Mouse (Mus musculus) limb, embryonic 11.5 days (tissue): ENCODE measurements around the gene Sall1. TPM values are rescaled to one million over a fixed set of nuclear protein-coding genes. Genes with fewer than 3 reads are reported as not detected.

Experiments
- ATAC-seq: fragments of 200-750 bp; cut with Nextera tagmentation; 2 replicates; pipeline ENCODE4 v1.8.0; 2017; ENCODE audit warnings: low read depth; ENCODE audit not compliant: insufficient number of reproducible peaks, low FRiP score, low TSS enrichment
- DNase-seq: peaks from one replicate; pipeline ENCODE4 v3.0.0-alpha.2; 2015; ENCODE audit warnings: low spot score
- H3K27ac ChIP-seq: fragments of 300-500 bp; sonication (generic); replicated peaks from 2 replicates; pipeline ENCODE4 v1.5.1; 2014; ENCODE audit warnings: low read depth, mild to moderate bottlenecking, low read length
- H3K27me3 ChIP-seq: fragments of 300-500 bp; sonication (generic); 2 replicates; pipeline ENCODE4 v1.6.1; 2014; ENCODE audit warnings: mild to moderate bottlenecking, low read length, mixed read lengths; ENCODE audit not compliant: control insufficient read depth, insufficient read depth
- H3K36me3 ChIP-seq: fragments of 300-500 bp; sonication (generic); 2 replicates; pipeline ENCODE4 v1.6.1; 2014; ENCODE audit warnings: mild to moderate bottlenecking, low read length, moderate library complexity, mixed read lengths; ENCODE audit not compliant: control insufficient read depth, insufficient read depth
- H3K4me1 ChIP-seq: fragments of 300-500 bp; sonication (generic); 2 replicates; pipeline ENCODE4 v1.6.1; 2014; ENCODE audit warnings: low read length, mixed read lengths; ENCODE audit not compliant: control insufficient read depth, insufficient read depth
- H3K4me2 ChIP-seq: fragments of 300-500 bp; sonication (generic); 2 replicates; pipeline ENCODE4 v1.6.1; 2014; ENCODE audit warnings: low read depth, mild to moderate bottlenecking, moderate library complexity; ENCODE audit not compliant: severe bottlenecking
- H3K4me3 ChIP-seq: fragments of 300-500 bp; sonication (generic); 2 replicates; pipeline ENCODE4 v1.5.1; 2014; ENCODE audit warnings: low read depth, low read length
- H3K9ac ChIP-seq: fragments of 300-500 bp; sonication (generic); 2 replicates; pipeline ENCODE4 v1.6.1; 2014; ENCODE audit warnings: mild to moderate bottlenecking, low read length
- H3K9me3 ChIP-seq: fragments of 300-500 bp; sonication (generic); 2 replicates; pipeline ENCODE4 v1.6.1; 2016; ENCODE audit warnings: low read length; ENCODE audit not compliant: control insufficient read depth
- WGBS: fragments of 180-500 bp; shearing (Covaris S2); extraction: QIAGEN DNeasy Blood & Tissue Kit; methylation state at CpG from one replicate; pipeline ENCODE4 v1.1.7; 2014; 5-methylcytosine and 5-hydroxymethylcytosine counted together
- polyA plus RNA-seq: library from polyadenylated mRNA; unstranded; fragments of >200 nt; fragmentation: Nextera tagmentation; extraction: Ambion mirVana; gene quantifications from 2 replicates; pipeline ENCODE4 v1.2.1, GENCODE M21; 2014

The Sall1 gene
- polyA plus RNA-seq, 1 experiment from 2014 or later: 30.4 TPM

DNA sequence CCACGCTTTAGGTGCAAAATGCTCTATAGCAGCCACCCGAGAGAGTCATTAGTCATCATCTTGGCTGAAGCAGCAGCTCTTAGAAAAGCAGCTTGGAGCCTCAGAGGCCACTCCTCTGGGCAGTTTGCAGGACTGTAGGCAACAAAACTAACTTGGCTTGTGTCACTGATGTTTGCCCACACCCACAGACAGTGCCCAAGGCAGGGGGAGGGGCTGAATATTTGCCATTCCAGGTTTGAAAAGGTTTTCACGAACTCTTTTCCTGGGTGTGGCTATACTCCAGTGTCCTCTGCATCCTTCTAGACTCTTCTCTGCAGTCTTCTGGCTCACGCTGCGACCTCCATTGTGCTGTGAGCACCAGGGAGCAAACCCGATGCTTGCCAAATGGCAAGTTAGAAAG lies 28.4 kb downstream of the Sall1 start:
- no peaks in the 10 kb centered on the region for H3K4me1 ChIP-seq
- no peak overlapping the region for H3K9ac ChIP-seq
- 62% methylated on average over 6 of the region's 6 CpGs for WGBS
- H3K4me3 ChIP-seq: no peak overlapping the region
- no peak overlapping the region for H3K4me2 ChIP-seq
- H3K9me3 ChIP-seq: no peaks in the 10 kb centered on the region
- no peaks in the 10 kb centered on the region for H3K36me3 ChIP-seq
- no peaks in the 10 kb centered on the region for H3K27me3 ChIP-seq
- no peak overlapping the region for H3K27ac ChIP-seq
- ATAC-seq (no peak), DNase-seq (no peak)

DNA sequence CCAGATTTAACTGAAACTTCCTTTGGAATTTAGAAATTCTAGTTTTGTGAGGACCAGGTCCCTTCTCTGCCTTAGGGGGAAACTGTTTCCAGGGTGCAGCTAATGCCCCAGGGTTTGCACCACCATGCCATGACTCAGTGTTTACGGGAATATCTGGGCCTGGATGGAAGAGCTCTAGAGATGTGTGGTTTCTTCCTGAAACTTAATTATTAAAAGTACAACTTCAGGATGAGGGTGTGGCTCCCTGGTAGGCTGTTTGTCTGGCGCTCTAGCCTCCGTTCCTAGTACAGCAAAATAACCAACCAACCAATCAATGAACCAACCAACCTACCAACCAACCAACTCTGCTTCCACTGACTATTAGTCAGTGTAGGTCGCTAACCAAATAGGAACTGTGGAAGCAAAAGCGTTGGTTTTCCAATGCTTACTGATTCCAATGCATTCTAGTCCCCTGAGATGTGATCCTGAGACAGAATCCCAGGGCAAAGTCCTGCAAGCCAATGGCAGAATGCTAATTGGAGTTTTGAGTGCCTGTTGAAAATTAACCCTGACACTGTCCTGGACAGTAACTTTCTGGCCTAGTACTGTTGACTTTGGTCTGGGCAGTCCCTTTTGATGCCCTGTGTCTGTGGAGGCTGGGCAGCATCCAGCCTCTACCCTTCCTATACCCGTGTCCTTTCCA lies 31.0 kb downstream of the Sall1 start:
- no peak overlapping the region for H3K4me2 ChIP-seq
- H3K27me3 ChIP-seq: peaks cover 4% of the 10 kb centered on the region; the same call in 1 of the 2 replicates
- ATAC-seq (no peak), DNase-seq (no peak)
- no peaks in the 10 kb centered on the region for H3K36me3 ChIP-seq
- 92% methylated on average over 6 of the region's 6 CpGs for WGBS
- no peak overlapping the region for H3K4me3 ChIP-seq
- H3K9ac ChIP-seq: no peak overlapping the region
- H3K27ac ChIP-seq: no peak overlapping the region
- no peaks in the 10 kb centered on the region for H3K9me3 ChIP-seq
- H3K4me1 ChIP-seq: no peaks in the 10 kb centered on the region

DNA sequence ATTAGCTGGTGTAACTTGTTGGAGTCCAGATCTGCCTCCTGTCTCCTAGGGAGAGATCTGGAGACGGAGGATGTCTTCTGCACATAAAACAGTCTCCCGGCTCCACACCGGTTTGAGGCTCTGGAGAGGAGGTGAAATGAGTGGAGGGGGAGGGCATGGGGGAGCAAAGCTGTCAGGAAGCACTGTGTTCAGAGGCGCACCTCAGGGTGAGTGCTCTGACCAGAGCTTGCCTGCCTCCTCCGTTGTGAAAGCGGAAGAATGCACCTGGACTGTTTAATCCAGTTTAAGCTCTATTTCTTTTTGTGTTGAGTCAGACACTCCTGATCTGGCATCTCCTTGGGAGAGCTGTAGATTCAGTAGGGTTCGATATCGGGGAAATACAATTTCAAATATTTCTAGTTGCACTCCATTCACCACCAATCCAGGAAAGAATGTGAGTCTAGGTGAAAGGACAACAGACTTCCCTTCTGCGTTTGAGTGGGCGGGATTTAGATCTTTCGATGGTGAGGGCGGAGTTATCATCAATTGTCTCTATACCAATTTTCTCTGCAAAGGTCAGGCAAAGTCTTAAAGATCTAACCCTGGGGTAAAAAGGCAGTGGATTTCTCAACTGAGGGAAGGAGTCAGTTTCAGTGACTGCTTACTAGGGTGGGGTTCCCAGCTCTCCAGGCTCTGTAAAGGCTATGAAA lies 31.8 kb downstream of the Sall1 start:
- H3K27ac ChIP-seq: no peak overlapping the region
- no peak overlapping the region for H3K4me2 ChIP-seq
- H3K9me3 ChIP-seq: no peaks in the 10 kb centered on the region
- H3K9ac ChIP-seq: no peak overlapping the region
- 34% methylated on average over 12 of the region's 12 CpGs for WGBS
- DNase-seq: no peak
- no peak for ATAC-seq
- peaks cover 9% of the 10 kb centered on the region; the same call in 1 of the 2 replicates for H3K27me3 ChIP-seq
- no peak overlapping the region for H3K4me3 ChIP-seq
- H3K36me3 ChIP-seq: no peaks in the 10 kb centered on the region
- no peaks in the 10 kb centered on the region for H3K4me1 ChIP-seq

GRCm38 (mm10) chr8:89008784-89009183 lies 35.2 kb downstream of the Sall1 start:
- H3K4me3 ChIP-seq: no peak overlapping the region
- ATAC-seq (no peak), DNase-seq (no peak)
- H3K36me3 ChIP-seq: no peaks in the 10 kb centered on the region
- peaks cover 3% of the 10 kb centered on the region; the same call in 1 of the 2 replicates for H3K4me1 ChIP-seq
- H3K4me2 ChIP-seq: no peak overlapping the region
- H3K27ac ChIP-seq: no peak overlapping the region
- 44% methylated on average over 3 of the region's 7 CpGs for WGBS
- H3K9me3 ChIP-seq: no peaks in the 10 kb centered on the region
- H3K27me3 ChIP-seq: peaks cover 17% of the 10 kb centered on the region
- H3K9ac ChIP-seq: no peak overlapping the region

DNA sequence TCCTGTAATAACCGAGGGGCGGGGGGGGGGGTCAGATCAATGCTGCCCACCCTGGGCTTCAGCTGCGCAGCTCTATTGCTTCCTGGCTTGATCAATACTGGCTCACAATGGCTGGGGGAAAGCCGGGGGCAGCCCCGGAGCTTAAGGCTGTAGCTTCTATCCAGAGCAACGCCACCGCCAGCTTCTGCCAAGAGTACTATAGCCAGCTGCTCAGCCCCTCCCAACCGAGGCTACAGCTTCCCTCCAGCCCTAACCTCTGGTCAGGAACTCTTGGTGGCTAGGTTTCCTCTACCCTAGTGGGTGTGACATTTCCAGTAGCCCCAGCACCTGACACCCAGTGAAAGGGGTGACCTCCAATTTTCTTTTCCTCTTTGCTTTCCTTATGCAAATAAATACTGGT lies 36.8 kb downstream of the Sall1 start:
- no peak overlapping the region for H3K27ac ChIP-seq
- peak overlapping the region; percentile 79 for H3K4me2 ChIP-seq
- no peak overlapping the region for H3K9ac ChIP-seq
- DNase-seq: peak; percentile 57
- H3K9me3 ChIP-seq: no peaks in the 10 kb centered on the region
- ATAC-seq: no peak
- H3K27me3 ChIP-seq: peaks cover 17% of the 10 kb centered on the region
- peaks cover 3% of the 10 kb centered on the region; the same call in 1 of the 2 replicates for H3K4me1 ChIP-seq
- H3K4me3 ChIP-seq: peak overlapping the region; percentile 37; the same call in 1 of the 2 replicates
- 0% methylated on average over 8 of the region's 8 CpGs for WGBS
- H3K36me3 ChIP-seq: no peaks in the 10 kb centered on the region

- DNase-seq: peak; percentile 64
- H3K4me1 ChIP-seq: peaks cover 3% of the 10 kb centered on the region; the same call in 1 of the 2 replicates
- no peaks in the 10 kb centered on the region for H3K36me3 ChIP-seq
- peaks cover 17% of the 10 kb centered on the region for H3K27me3 ChIP-seq
- H3K27ac ChIP-seq: no peak overlapping the region
- peak overlapping the region; percentile 79 for H3K4me2 ChIP-seq
- peak overlapping the region; percentile 41; the same call in 1 of the 2 replicates for H3K9ac ChIP-seq
- no peak for ATAC-seq
- H3K4me3 ChIP-seq: peak overlapping the region; percentile 37
- H3K9me3 ChIP-seq: no peaks in the 10 kb centered on the region
- WGBS: under 1% methylated on average over 34 of the region's 34 CpGs
Observed at GRCm38 (mm10) chr8:89006426-89006825, 37.5 kb downstream of the Sall1 start.

GRCm38 (mm10) chr8:89005797-89006196 lies 38.2 kb downstream of the Sall1 start:
- no peak overlapping the region for H3K9ac ChIP-seq
- DNase-seq (no peak), ATAC-seq (no peak)
- H3K27ac ChIP-seq: no peak overlapping the region
- H3K9me3 ChIP-seq: no peaks in the 10 kb centered on the region
- WGBS: 36% methylated on average over 11 of the region's 11 CpGs
- H3K4me1 ChIP-seq: peaks cover 3% of the 10 kb centered on the region; the same call in 1 of the 2 replicates
- H3K4me3 ChIP-seq: peak overlapping the region; percentile 37; the same call in 1 of the 2 replicates
- peaks cover 17% of the 10 kb centered on the region for H3K27me3 ChIP-seq
- H3K36me3 ChIP-seq: no peaks in the 10 kb centered on the region
- H3K4me2 ChIP-seq: peak overlapping the region; percentile 79

- DNase-seq: no peak
- no peak for ATAC-seq
- no peaks in the 10 kb centered on the region for H3K36me3 ChIP-seq
Observed at GRCm38 (mm10) chr8:89004041-89004440, 39.9 kb downstream of the Sall1 start.

More at GRCm38 (mm10) chr8:89004041-89004440, 39.9 kb downstream of the Sall1 start:
- no peak overlapping the region for H3K4me2 ChIP-seq
- H3K9ac ChIP-seq: no peak overlapping the region
- no peaks in the 10 kb centered on the region for H3K9me3 ChIP-seq
- no peak overlapping the region for H3K4me3 ChIP-seq
- no peak overlapping the region for H3K27ac ChIP-seq
- 32% methylated on average over 2 of the region's 2 CpGs for WGBS
- H3K4me1 ChIP-seq: peaks cover 3% of the 10 kb centered on the region; the same call in 1 of the 2 replicates
- peaks cover 17% of the 10 kb centered on the region for H3K27me3 ChIP-seq
